Mouse (Mus musculus): ENCODE measurements at regions not wholly inside any gene's neighbourhood (a gene's known extent, or its start where the extent isn't known, plus 50 kb on each side); places are given as distances from the start of the nearest gene placed in this dataset.

- TF ChIP-seq CTCF (IDR thresholded peaks at IDR 0.05; ENCODE audit: low read depth), result no peak
- no peak for TF ChIP-seq EP300 (IDR thresholded peaks at IDR 0.05; ENCODE audit: low read depth)
Measured at GRCm38 (mm10) chr9:84278731-84279130, 353.8 kb downstream of the Bckdhb start.

Measured in heart, postnatal 0 days (tissue).